Mouse (Mus musculus): ENCODE measurements around the gene Rft1. TPM values are rescaled to one million over a fixed set of nuclear protein-coding genes. Genes with fewer than 3 reads are reported as not detected.

Rft1 gene
- total RNA-seq, 2 experiments from 2014 or later = 9.2 to 9.5 TPM

GRCm38 (mm10) chr14:30666061-30666460, 11.9 kb downstream of the Rft1 start:
- intact Hi-C loops (cut with DNase I) = no loop called here
- peak; percentile 21 to 32 for DNase-seq

DNA sequence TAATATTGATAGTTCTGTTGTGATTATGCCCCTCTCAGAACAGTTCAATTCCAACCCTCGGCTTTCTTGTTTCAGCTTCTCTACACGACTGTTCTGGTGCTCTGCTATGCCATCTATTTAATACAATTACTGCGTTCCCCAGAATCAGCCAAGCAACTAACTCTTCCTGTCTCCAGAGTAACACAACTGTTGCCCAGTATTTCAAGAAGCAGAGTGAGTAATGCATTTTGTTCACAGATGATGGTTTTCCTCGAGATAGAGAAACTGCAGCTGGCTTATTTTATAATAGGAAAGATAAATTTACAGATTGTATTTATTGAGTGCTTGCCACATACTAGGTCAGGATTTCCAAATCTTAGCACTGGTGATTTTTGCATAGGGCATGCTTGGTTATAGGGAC, 12.4 kb downstream of the Rft1 start:
- intact Hi-C loops (cut with DNase I) = no loop called here
- no peak for DNase-seq

GRCm38 (mm10) chr14:30670161-30670560, 16.0 kb downstream of the Rft1 start:
- intact Hi-C loops (cut with DNase I) = loop anchor here (5.0 to 10.0 kb wide), 2 partner anchors 197 to 535 kb away; no protein-coding TSS in a partner anchor
- DNase-seq = no peak

GRCm38 (mm10) chr14:30671095-30671985, 17.2 kb downstream of the Rft1 start:
- DNase-seq = no peak
- intact Hi-C loops (cut with DNase I) = loop anchor here (5.0 to 10.0 kb wide), 2 partner anchors 196 to 537 kb away; no protein-coding TSS in a partner anchor

DNA sequence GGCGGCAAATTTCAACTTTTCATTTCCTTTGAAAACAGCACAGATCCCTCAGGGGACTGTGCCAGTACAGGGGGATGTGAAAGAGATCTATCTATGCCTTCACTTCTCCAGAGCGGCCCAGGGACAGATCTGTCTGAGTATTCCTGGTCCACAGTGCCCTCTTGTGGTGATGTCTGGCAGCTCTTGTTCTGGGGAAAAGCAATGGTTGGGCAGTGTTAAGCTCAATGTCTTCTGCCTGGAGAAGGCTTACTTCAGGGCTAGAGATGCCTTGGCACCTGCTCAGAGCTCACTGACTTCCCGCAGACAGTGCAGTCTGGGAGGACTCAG, 17.8 kb downstream of the Rft1 start:
- intact Hi-C loops (cut with DNase I) = loop anchor here (1.0 to 10.0 kb wide), 3 partner anchors 80 to 537 kb away; no protein-coding TSS in a partner anchor
- peak; percentile 86 to 93 for DNase-seq

DNA sequence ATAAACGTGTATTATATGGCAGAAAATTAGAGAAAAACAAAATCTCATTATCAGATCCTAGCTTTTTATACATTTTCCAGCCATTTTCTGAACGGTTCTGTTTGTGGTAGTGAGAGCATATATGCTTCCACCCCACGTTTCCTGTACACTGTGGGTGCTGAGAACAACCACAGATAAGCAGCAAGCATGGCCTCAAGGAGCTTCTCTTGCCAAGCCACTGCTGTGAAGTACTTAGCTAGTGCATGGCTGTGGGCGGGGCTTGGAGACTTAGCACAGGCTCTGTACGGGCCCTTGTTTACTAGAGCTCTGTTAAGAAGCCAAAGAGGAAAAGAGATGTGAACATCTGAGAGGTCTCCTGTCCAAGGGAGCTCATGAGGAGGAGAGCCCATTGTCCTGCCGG, 20.8 kb downstream of the Rft1 start:
- no peak for DNase-seq
- intact Hi-C loops (cut with DNase I) = loop anchor here (5.0 to 10.0 kb wide), 2 partner anchors 192 to 540 kb away; no protein-coding TSS in a partner anchor

GRCm38 (mm10) chr14:30682131-30682530, 28.0 kb downstream of the Rft1 start:
- DNase-seq = no peak
- intact Hi-C loops (cut with DNase I) = no loop called here

GRCm38 (mm10) chr14:30690685-30691084, 36.5 kb downstream of the Rft1 start:
- DNase-seq = no peak
- intact Hi-C loops (cut with DNase I) = no loop called here

- intact Hi-C loops (cut with DNase I) = no loop called here
These were observed 38.3 kb downstream of the Rft1 start for GRCm38 (mm10) chr14:30692439-30692838.

DNA sequence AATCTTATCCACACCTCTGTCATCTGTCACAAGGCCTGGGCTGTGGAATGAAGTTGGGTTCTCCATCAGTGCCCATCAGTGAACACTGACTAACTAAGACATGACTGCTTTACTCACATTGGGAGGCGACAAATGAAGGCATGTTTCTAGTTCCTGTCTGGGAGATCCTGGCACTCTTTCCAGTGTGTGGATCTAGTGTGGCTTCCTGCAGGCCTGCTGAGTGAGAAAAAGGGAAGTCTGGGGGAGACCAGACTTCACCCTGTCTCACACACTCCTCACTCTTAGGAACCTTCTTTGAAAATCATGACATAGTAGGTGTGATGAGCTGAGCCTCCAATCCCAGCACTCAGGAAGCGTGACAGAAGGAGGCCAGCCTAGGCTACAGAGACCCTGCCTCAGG, 40.6 kb downstream of the Rft1 start:
- intact Hi-C loops (cut with DNase I) = loop anchor here (5.0 kb wide), 2 partner anchors 168 to 188 kb away; no protein-coding TSS in a partner anchor

More at GRCm38 (mm10) chr14:30692439-30692838, 38.3 kb downstream of the Rft1 start:
- DNase-seq = no peak

GRCm38 (mm10) chr14:30695609-30696008, 41.4 kb downstream of the Rft1 start:
- DNase-seq = peak; percentile 74 to 77
- intact Hi-C loops (cut with DNase I) = loop anchor here (5.0 kb wide), 2 partner anchors 167 to 187 kb away; no protein-coding TSS in a partner anchor

More for the DNA sequence above, 40.6 kb downstream of the Rft1 start:
- no peak for DNase-seq

- intact Hi-C loops (cut with DNase I) = loop anchor here (5.0 kb wide), 2 partner anchors 165 to 185 kb away; no protein-coding TSS in a partner anchor
- no peak for DNase-seq
These were observed 43.4 kb downstream of the Rft1 start for GRCm38 (mm10) chr14:30697407-30698052.

DNA sequence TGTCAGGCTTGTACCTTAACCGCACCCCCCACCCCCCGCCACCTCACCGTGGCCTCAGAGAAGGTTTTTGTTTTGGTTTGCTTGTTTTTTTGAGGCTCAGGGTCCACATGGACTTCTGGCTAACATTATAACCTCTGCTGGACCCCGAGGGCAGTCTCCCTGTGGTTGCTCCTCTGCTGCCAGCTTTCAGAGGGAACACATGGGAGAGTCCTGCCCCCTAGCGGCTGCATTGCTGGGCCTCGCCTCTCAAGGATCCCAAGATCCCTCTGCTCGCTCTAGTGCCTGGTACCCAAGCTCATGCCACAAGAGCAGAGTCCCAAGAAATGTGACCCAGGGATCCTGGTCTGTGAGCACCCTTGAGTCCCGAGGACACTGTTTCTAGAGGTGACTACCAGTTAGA, 45.5 kb downstream of the Rft1 start:
- peak; percentile 46 to 61 for DNase-seq
- intact Hi-C loops (cut with DNase I) = loop anchor here (5.0 kb wide), 2 partner anchors 163 to 183 kb away; no protein-coding TSS in a partner anchor

DNA sequence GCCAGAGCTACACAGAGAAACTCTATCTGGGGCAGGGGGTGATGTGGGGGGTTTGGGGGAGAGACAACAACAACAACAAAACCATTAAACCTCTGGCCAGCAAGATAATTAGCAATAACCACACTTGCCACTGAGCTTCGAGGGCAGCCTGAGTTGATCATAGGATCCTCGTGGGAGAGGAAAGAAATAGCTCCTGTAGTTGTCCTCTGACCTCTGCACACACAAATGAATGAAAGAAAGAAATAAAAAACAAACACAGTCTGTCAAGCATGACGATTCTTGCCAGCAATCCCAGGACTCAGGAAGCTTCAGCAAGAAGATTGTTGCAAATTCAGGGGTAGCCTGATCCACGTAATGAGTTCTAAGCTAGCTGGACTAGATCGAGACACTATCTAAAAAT, 48.4 kb downstream of the Rft1 start:
- no peak for DNase-seq
- intact Hi-C loops (cut with DNase I) = no loop called here

DNA sequence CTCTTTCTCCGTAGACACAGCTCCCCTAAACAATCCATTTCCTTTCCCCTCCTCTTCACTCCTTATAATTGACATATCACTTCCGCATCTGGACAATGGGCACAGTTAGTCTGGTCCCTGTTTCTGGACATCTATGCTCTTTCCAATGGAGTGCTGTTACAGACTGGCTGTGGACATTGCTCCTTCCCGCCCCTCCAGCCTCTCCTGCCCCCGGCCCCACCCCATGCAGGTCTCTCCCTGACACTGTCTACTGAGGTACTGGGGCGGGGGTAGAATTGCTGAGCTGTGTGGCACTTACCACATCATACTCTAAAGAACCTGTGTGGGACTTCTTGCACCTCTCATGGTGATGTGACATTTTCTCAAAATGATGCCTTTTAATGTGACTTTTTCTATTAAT, 48.9 kb downstream of the Rft1 start:
- no peak for DNase-seq
- intact Hi-C loops (cut with DNase I) = no loop called here

- no peak for DNase-seq
- intact Hi-C loops (cut with DNase I) = no loop called here
These were observed 50.1 kb downstream of the Rft1 start for GRCm38 (mm10) chr14:30704098-30704855.

DNA sequence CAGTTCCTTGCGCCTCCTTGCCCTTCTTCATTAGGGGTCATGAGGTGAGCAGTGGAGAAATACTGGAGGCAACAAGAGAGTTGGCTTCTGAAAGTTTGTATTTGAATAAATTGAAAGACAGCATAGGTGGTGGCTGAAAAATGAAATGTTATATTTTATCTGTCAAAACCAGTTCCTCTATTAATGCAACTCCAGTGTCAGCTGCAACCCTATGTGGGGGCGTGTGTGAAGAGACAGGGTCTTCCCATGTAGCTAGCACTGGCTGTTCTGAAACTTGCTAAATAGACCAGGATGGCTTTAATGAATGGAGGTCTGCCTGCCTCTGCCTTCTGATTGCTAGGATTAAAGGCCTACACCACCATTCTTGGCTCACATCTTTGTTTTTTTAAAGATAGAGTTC, 57.7 kb downstream of the Rft1 start:
- intact Hi-C loops (cut with DNase I) = no loop called here
- no peak for DNase-seq

GRCm38 (mm10) chr14:30713769-30714168, 59.6 kb downstream of the Rft1 start:
- intact Hi-C loops (cut with DNase I) = no loop called here
- DNase-seq = no peak

DNA sequence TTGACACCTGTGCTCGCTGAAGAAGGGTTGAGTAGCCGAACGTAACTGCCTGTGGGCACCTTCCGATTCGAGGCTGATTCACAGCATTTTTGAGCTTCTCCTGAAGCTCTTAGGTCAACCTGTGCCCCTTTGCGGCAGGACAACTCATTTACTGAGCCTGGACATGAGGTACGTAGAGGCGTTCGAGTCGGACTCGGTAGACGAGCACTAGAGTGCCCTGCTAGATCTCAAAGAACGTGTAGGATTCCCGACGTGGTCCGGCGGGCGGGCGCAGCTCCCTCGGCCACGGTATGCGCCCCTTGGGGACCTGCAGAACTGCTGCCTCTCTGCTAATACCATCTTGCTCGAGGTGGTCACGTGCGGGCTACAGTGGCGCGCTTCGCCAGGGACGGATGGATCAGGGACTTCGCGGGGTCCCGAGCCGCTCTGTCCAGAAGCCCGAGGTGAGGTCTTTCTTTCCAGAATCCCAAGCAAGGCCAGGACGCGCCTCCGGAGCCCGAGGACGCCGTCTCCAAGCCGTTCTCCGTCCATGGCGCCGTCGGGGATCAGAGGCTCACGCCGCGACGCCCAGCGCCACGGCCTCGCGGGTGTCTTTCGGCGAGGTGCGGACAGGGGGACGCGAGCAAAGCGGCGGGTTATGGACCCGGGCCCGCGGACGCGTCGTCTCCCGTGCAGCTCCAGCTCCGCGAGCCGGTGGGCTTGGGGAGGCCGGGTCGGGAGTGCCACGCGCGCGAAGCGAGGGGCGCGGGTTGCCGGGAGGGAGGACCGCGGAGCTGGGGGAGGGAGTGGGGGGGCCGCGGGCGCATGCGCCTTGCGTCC, 60.8 kb downstream of the Rft1 start, which contains the start of gene Sfmbt1:
Gene Sfmbt1, plus strand, starts transcription at position 51 of the 819 bp plus-strand sequence.
- intact Hi-C loops (cut with DNase I) = no loop called here
- DNase-seq = no peak

All from heart, postnatal 14 days (tissue).